Mouse (Mus musculus) liver, adult 2 months (tissue): ENCODE data around the gene Fat3.

ENCODE experiments used
- CTCF ChIP-seq: fragments of 200-500 bp; IDR thresholded peaks from 2 replicates; pipeline ENCODE4 v1.5.1; 2011; ENCODE audit warnings: low read depth, low read length, control low read depth
- POLR2A ChIP-seq: fragments of 200-500 bp; IDR thresholded peaks from 2 replicates; pipeline ENCODE4 v1.6.1; 2011; ENCODE audit warnings: low read length, control low read depth; ENCODE audit not compliant: insufficient read depth; ENCODE audit errors: extremely low read depth

GRCm38 (mm10) chr9:16074116-16074515 is 427.0 kb downstream of the Fat3 start:
- TF ChIP-seq CTCF (no peak), POLR2A (no peak)
